Mouse (Mus musculus) duodenum, adult 2 months (tissue): ENCODE data around the gene Olfr360. TPM values are rescaled to one million over a fixed set of nuclear protein-coding genes. Genes with fewer than 3 reads are reported as not detected.

Experiments used
- polyA plus RNA-seq: library from polyadenylated mRNA; depleted of rRNA; stranded (reverse); fragments of >200 nt; gene quantifications from 2 replicates; pipeline ENCODE4 v1.2.3, GENCODE M21; 2012; ENCODE audit warnings: low replicate concordance; rRNA removed

Gene Olfr360
- not detected in 2 replicates for polyA plus RNA-seq

GRCm38 (mm10) chr2:37065446-37065845, at the start of gene Olfr360:
Gene Olfr360 (plus strand): TSS chr2:37065746.

GRCm38 (mm10) chr2:37089190-37089589, 23.6 kb downstream of the Olfr360 start, which contains the start of gene Olfr361:
Gene Olfr361 (minus strand): TSS chr2:37089290.

GRCm38 (mm10) chr2:37117810-37118209, 52.3 kb downstream of the Olfr360 start, which contains the start of gene Olfr362:
Gene Olfr362 (minus strand): TSS chr2:37117910.

Other genes with a start within 250 kb of the Olfr360 start
- not detected in 2 replicates for gene Olfr3, start 248.7 kb upstream of the Olfr360 start, polyA plus RNA-seq
- not detected in 2 replicates for gene Olfr350, start 219.4 kb upstream of the Olfr360 start, polyA plus RNA-seq
- not detected in 2 replicates for gene Olfr351, start 203.1 kb upstream of the Olfr360 start, polyA plus RNA-seq
- not detected in 2 replicates for gene Olfr352, start 197.3 kb upstream of the Olfr360 start, polyA plus RNA-seq
- not detected in 2 replicates for gene Olfr353, start 172.8 kb upstream of the Olfr360 start, polyA plus RNA-seq
- not detected in 2 replicates for gene Olfr354, start 160.1 kb upstream of the Olfr360 start, polyA plus RNA-seq
- not detected in 2 replicates for gene Olfr355, start 136.8 kb upstream of the Olfr360 start, polyA plus RNA-seq
- not detected in 2 replicates for gene Olfr356, start 128.6 kb upstream of the Olfr360 start, polyA plus RNA-seq
- gene Olfr357, start 71.9 kb upstream of the Olfr360 start, polyA plus RNA-seq = not detected in 2 replicates
- gene Olfr358, start 56.4 kb upstream of the Olfr360 start, polyA plus RNA-seq = not detected in 2 replicates
- gene Olfr361, start 23.5 kb downstream of the Olfr360 start, polyA plus RNA-seq = not detected in 2 replicates
- gene Olfr362, start 52.2 kb downstream of the Olfr360 start, polyA plus RNA-seq = not detected in 2 replicates
- gene Olfr364-ps1, start 73.6 kb downstream of the Olfr360 start, polyA plus RNA-seq = not detected in 2 replicates
- gene Olfr365, start 122.5 kb downstream of the Olfr360 start, polyA plus RNA-seq = not detected in 2 replicates
- gene Olfr366, start 145.8 kb downstream of the Olfr360 start, polyA plus RNA-seq = not detected in 2 replicates